ENCODE assay signal across 27 mouse cellular contexts in genomic region chr14:79836186-79836585, GRCm38 (mm10).
DNase-seq lines count a peak whose midpoint lies in the region; ATAC-seq and TF ChIP-seq lines count a peak whose summit lies in the region.
"Had no signal": no experiment of that assay in that cellular context is flagged by ENCODE, and none has a peak within 500 bp of the region (broad histone marks: within the 10 kb centered on the region; RNA-seq: fewer than 3 reads in every experiment).

No protein-coding gene starts in this region.

- no peak for TF ChIP-seq CTCF in layer of hippocampus, adult 2 months (conservative IDR thresholded peaks at IDR 0.05)

- in situ Hi-C loops in ES-E14 (cut with MboI; ENCODE audit: low sequenced_read_pairs in 2 of 2, unreplicated experiment in 2 of 2): no loop called here

- H3K4me3 ChIP-seq in layer of hippocampus, adult 2 months: no peak overlapping the region
- H3K4me3 ChIP-seq in ES-E14 (ENCODE audit: insufficient read depth in 1 of 2, low read depth in 1 of 2, low read length in 2 of 2, poor library complexity in 1 of 2, severe bottlenecking in 1 of 2): peak overlapping the region; percentile 43 to 55; a peak in 2 of 4 replicates
- H3K4me3 ChIP-seq: forebrain, embryonic 10.5 days; forebrain, embryonic 13.5 days; heart, adult 2 months; heart, embryonic 10.5 days; heart, embryonic 13.5 days; hindbrain, embryonic 12.5 days; intestine, embryonic 15.5 days had no signal

- no peaks in the 10 kb centered on the region for H3K4me1 ChIP-seq in ES-E14 (ENCODE audit: control insufficient read depth in 2 of 2, insufficient read depth in 2 of 2, low read length in 2 of 2, poor library complexity in 1 of 2)
- H3K4me1 ChIP-seq: heart, embryonic 10.5 days; heart, embryonic 13.5 days; intestine, embryonic 15.5 days had no signal

- H3K36me3 ChIP-seq in ES-E14 (ENCODE audit: control insufficient read depth, insufficient read depth, low read length, poor library complexity, severe bottlenecking): no peaks in the 10 kb centered on the region
- H3K36me3 ChIP-seq: forebrain, embryonic 10.5 days; heart, embryonic 10.5 days; heart, embryonic 13.5 days; hindbrain, embryonic 12.5 days; intestine, embryonic 15.5 days had no signal

- H3K27ac ChIP-seq in layer of hippocampus, adult 2 months: peak overlapping the region; percentile 57; the same call in 1 of the 2 replicates
- no peak overlapping the region for H3K27ac ChIP-seq in ES-E14 (ENCODE audit: insufficient read depth, low read depth, low read length, poor library complexity, severe bottlenecking)
- H3K27ac ChIP-seq: forebrain, embryonic 10.5 days; forebrain, embryonic 13.5 days; heart, adult 2 months; heart, embryonic 10.5 days; heart, embryonic 13.5 days; hindbrain, embryonic 12.5 days; intestine, embryonic 15.5 days had no signal

- H3K9ac ChIP-seq in ES-E14 (ENCODE audit: insufficient read depth, low read depth, low read length, poor library complexity, severe bottlenecking): peak overlapping the region; percentile 54; the same call in 1 of the 2 replicates
- H3K9ac ChIP-seq: forebrain, embryonic 13.5 days; heart, embryonic 13.5 days; hindbrain, embryonic 12.5 days; intestine, embryonic 15.5 days had no signal

- no peaks in the 10 kb centered on the region for H3K9me3 ChIP-seq in ES-E14 (ENCODE audit: control insufficient read depth, insufficient read depth, low read depth, low read length)
- H3K9me3 ChIP-seq: forebrain, embryonic 10.5 days; forebrain, embryonic 13.5 days; heart, embryonic 10.5 days; heart, embryonic 13.5 days; hindbrain, embryonic 12.5 days; intestine, embryonic 15.5 days had no signal

- no peak for ATAC-seq in CD4-positive, CD25-positive, alpha-beta regulatory T cell, adult 4 months
- ATAC-seq: activated CD4-positive, CD25-positive, alpha-beta regulatory T cell, adult 4 months; forebrain, embryonic 13.5 days; forebrain, embryonic 16.5 days; hindbrain, embryonic 16.5 days; intestine, embryonic 15.5 days had no signal

- DNase-seq in layer of hippocampus, adult 2 months (ENCODE audit: low spot score in 2 of 2): no peak
- DNase-seq in layer of hippocampus, adult 8-10 months (ENCODE audit: low spot score in 2 of 2): no peak
- DNase-seq in ES-E14 (ENCODE audit: low read depth, low spot score): peak; percentile 20
- peak; percentile 32 for DNase-seq in ZHBTc4 (ENCODE audit: low read depth, low spot score)
- no peak for DNase-seq in adrenal gland, postnatal 4 days (ENCODE audit: low spot score in 2 of 2)
- DNase-seq: adrenal gland, adult 8-10 months; adrenal gland, postnatal 25 days; B cell, adult 2 months; cerebellum, adult 18-20 months; cerebellum, adult 9-10 months; cerebellum, postnatal 14 days; gastrocnemius, postnatal 10 days; gastrocnemius, postnatal 36 days; heart, adult 2 months; heart, postnatal 14 days; heart, postnatal 4 days; kidney, adult 11 months had no signal

TF ChIP-seq in ES-E14, 5 proteins besides CTCF, POLR2A, EP300 and RAD21:
- no peak for TF ChIP-seq HCFC1 (IDR thresholded peaks at IDR 0.05; ENCODE audit: borderline replicate concordance, insufficient read depth, low read length)
- no peak for TF ChIP-seq MAFK (IDR thresholded peaks at IDR 0.05; ENCODE audit: insufficient read depth, low read depth, low read length)
- no peak for TF ChIP-seq ZNF384 (IDR thresholded peaks at IDR 0.05; ENCODE audit: low read depth, low read length)
- TF ChIP-seq ZC3H11A (IDR thresholded peaks at IDR 0.05; ENCODE audit: borderline replicate concordance, low read depth, low read length): no peak
- no peak for TF ChIP-seq CHD2 (IDR thresholded peaks at IDR 0.05; ENCODE audit: low read depth, low read length)

Comparison
In these comparisons a context has a peak if more than half of its experiments do, and no peak if none do; other contexts are left out.
1. DNase-seq: peak in ES-E14 (single experiment) and ZHBTc4 (single experiment); none in layer of hippocampus, adult 2 months (0 of 2), layer of hippocampus, adult 8-10 months (0 of 2) and adrenal gland, postnatal 4 days (0 of 2).